Mouse (Mus musculus) ES-E14 (cell line): ENCODE results near the gene Dpp4. TPM values are rescaled to one million over a fixed set of nuclear protein-coding genes. Genes with fewer than 3 reads are reported as not detected.

Experiments used
- DNase-seq: peaks from one replicate; pipeline ENCODE4 v3.0.0-alpha.2; 2013; ENCODE audit warnings: low read depth, low spot score
- H3K27ac ChIP-seq: 2 replicates; pipeline ENCODE4 v1.5.1; 2012; ENCODE audit warnings: low read depth, mild to moderate bottlenecking, low read length, moderate library complexity, mixed read lengths; ENCODE audit not compliant: poor library complexity, insufficient read depth, severe bottlenecking
- H3K36me3 ChIP-seq: 2 replicates; pipeline ENCODE4 v1.6.1; 2012; ENCODE audit warnings: mild to moderate bottlenecking, low read length, moderate library complexity, mixed read lengths; ENCODE audit not compliant: control insufficient read depth, poor library complexity, insufficient read depth, severe bottlenecking
- H3K4me1 ChIP-seq, 2 experiments: fragments of 150-350 bp in 1 of 2; sonication (generic) in 1 of 2; 2 replicates each; pipeline ENCODE4 v1.6.1; 2012; ENCODE audit warnings: low read length in 2 of 2, mild to moderate bottlenecking in 1 of 2, mixed read lengths in 1 of 2; ENCODE audit not compliant: control insufficient read depth in 2 of 2, insufficient read depth in 2 of 2, poor library complexity in 1 of 2
- H3K4me3 ChIP-seq, 2 experiments: fragments of 150-350 bp in 1 of 2; sonication (generic) in 1 of 2; 2 replicates each; pipeline ENCODE4 v1.5.1; 2012; ENCODE audit warnings: low read length in 2 of 2, low read depth in 1 of 2, mild to moderate bottlenecking in 1 of 2, mixed read lengths in 1 of 2; ENCODE audit not compliant: insufficient read depth in 1 of 2, poor library complexity in 1 of 2, severe bottlenecking in 1 of 2
- H3K9ac ChIP-seq: 2 replicates; pipeline ENCODE4 v1.6.1; 2012; ENCODE audit warnings: low read depth, mild to moderate bottlenecking, low read length, mixed read lengths; ENCODE audit not compliant: poor library complexity, insufficient read depth, severe bottlenecking
- H3K9me3 ChIP-seq: fragments of 150-350 bp; sonication (generic); 2 replicates; pipeline ENCODE4 v1.6.1; 2012; ENCODE audit warnings: low read depth, mild to moderate bottlenecking, low read length; ENCODE audit not compliant: control insufficient read depth, insufficient read depth
- CHD2 ChIP-seq: IDR thresholded peaks from 2 replicates; pipeline ENCODE4 v1.6.1; 2014; ENCODE audit warnings: mild to moderate bottlenecking, low read depth, low read length, inconsistent platforms
- HCFC1 ChIP-seq: IDR thresholded peaks from 2 replicates; pipeline ENCODE4 v1.6.1; 2012; ENCODE audit warnings: low read length, inconsistent platforms, borderline replicate concordance; ENCODE audit not compliant: insufficient read depth
- MAFK ChIP-seq: IDR thresholded peaks from 2 replicates; pipeline ENCODE4 v1.6.1; 2014; ENCODE audit warnings: mild to moderate bottlenecking, low read depth, low read length, inconsistent platforms; ENCODE audit not compliant: insufficient read depth
- ZC3H11A ChIP-seq: IDR thresholded peaks from 2 replicates; pipeline ENCODE4 v1.6.1; 2012; ENCODE audit warnings: low read depth, mild to moderate bottlenecking, inconsistent platforms, low read length, borderline replicate concordance
- ZNF384 ChIP-seq: IDR thresholded peaks from 2 replicates; pipeline ENCODE4 v1.6.1; 2012; ENCODE audit warnings: low read depth, low read length, inconsistent platforms
- in situ Hi-C, 2 experiments: fragments of 600-800 bp; cut with MboI; formaldehyde crosslinking; loops; one replicate each; pipeline ENCODE4 v1.15.1; 2025; ENCODE audit warnings: low sequenced_read_pairs in 2 of 2, inconsistent platforms in 1 of 2; ENCODE audit not compliant: unreplicated experiment in 2 of 2
- total RNA-seq: library from RNA; depleted of rRNA; stranded (reverse); fragments of 300-350 nt; gene quantifications from 2 replicates; pipeline ENCODE4 v1.2.3, GENCODE M21; 2012

Gene Dpp4
- total RNA-seq, 1 experiment, result 24.7 TPM

- TF ChIP-seq ZC3H11A (no peak), ZNF384 (no peak)
- no peak overlapping the region for H3K9ac ChIP-seq
- no peak overlapping the region for H3K4me3 ChIP-seq
- in situ Hi-C loops, result no loop called here
- no peaks in the 10 kb centered on the region for H3K9me3 ChIP-seq
- no peaks in the 10 kb centered on the region; the same call in 1 of the 2 replicates for H3K36me3 ChIP-seq
- no peaks in the 10 kb centered on the region for H3K4me1 ChIP-seq
- no peak overlapping the region for H3K27ac ChIP-seq
- no peak for DNase-seq
Measured at GRCm38 (mm10) chr2:62355766-62356165, 56.3 kb downstream of the Dpp4 start.

- in situ Hi-C loops, result no loop called here
- H3K36me3 ChIP-seq, result no peaks in the 10 kb centered on the region; the same call in 1 of the 2 replicates
- no peaks in the 10 kb centered on the region for H3K4me1 ChIP-seq
- H3K9me3 ChIP-seq, result no peaks in the 10 kb centered on the region
- DNase-seq, result no peak
- TF ChIP-seq MAFK, result no peak
- TF ChIP-seq CHD2, result no peak
- no peak for TF ChIP-seq ZC3H11A
- TF ChIP-seq ZNF384, result no peak
- TF ChIP-seq HCFC1, result no peak
- H3K27ac ChIP-seq, result no peak overlapping the region
- H3K4me3 ChIP-seq, result no peak overlapping the region
- H3K9ac ChIP-seq, result no peak overlapping the region
Measured at GRCm38 (mm10) chr2:62352035-62352434, 60.0 kb downstream of the Dpp4 start.

- TF ChIP-seq ZC3H11A (no peak), ZNF384 (no peak), HCFC1 (no peak), MAFK (no peak), CHD2 (no peak)
- no peak overlapping the region for H3K27ac ChIP-seq
- H3K4me1 ChIP-seq, result no peaks in the 10 kb centered on the region
- no peak overlapping the region for H3K9ac ChIP-seq
- no peaks in the 10 kb centered on the region for H3K9me3 ChIP-seq
- H3K4me3 ChIP-seq, result no peak overlapping the region
- in situ Hi-C loops, result no loop called here
- DNase-seq, result no peak
- H3K36me3 ChIP-seq, result peaks cover 3% of the 10 kb centered on the region; the same call in 1 of the 2 replicates
Measured at GRCm38 (mm10) chr2:62347762-62348161, 64.3 kb downstream of the Dpp4 start.

- no peak for DNase-seq
- H3K27ac ChIP-seq, result no peak overlapping the region
- H3K4me1 ChIP-seq, result peaks cover 0 to 2% of the 10 kb centered on the region in 2 experiments; a peak in 2 of 4 replicates
- no peaks in the 10 kb centered on the region for H3K9me3 ChIP-seq
- TF ChIP-seq HCFC1 (no peak), MAFK (no peak), ZNF384 (no peak)
- H3K36me3 ChIP-seq, result peaks cover 3% of the 10 kb centered on the region; the same call in 1 of the 2 replicates
- H3K9ac ChIP-seq, result no peak overlapping the region
- in situ Hi-C loops, result no loop called here
- no peak overlapping the region for H3K4me3 ChIP-seq
Measured at GRCm38 (mm10) chr2:62346771-62347170, 65.3 kb downstream of the Dpp4 start.

- no peak overlapping the region for H3K9ac ChIP-seq
- H3K9me3 ChIP-seq, result no peaks in the 10 kb centered on the region
- peaks cover 0 to 3% of the 10 kb centered on the region in 2 experiments; a peak in 2 of 4 replicates for H3K4me1 ChIP-seq
- no peak for TF ChIP-seq MAFK
- no peak for TF ChIP-seq ZNF384
- no peak for TF ChIP-seq HCFC1
- no peak for TF ChIP-seq ZC3H11A
- TF ChIP-seq CHD2, result no peak
- no peak overlapping the region for H3K27ac ChIP-seq
- peaks cover 3% of the 10 kb centered on the region; the same call in 1 of the 2 replicates for H3K36me3 ChIP-seq
- no peak for DNase-seq
- in situ Hi-C loops, result no loop called here
- H3K4me3 ChIP-seq, result no peak overlapping the region
Measured at GRCm38 (mm10) chr2:62344367-62344766, 67.7 kb downstream of the Dpp4 start.
